Mouse (Mus musculus) retina, postnatal 1 day (tissue): ENCODE results near the gene Zfp57.
"Not testable (repeated sequence)": the region's sequence is repeated elsewhere in the genome, so short reads cannot be mapped to it uniquely, and the experiment has no call there.

Source experiments
- DNase-seq: peaks from one replicate; pipeline ENCODE4 v3.0.0-alpha.2; 2012

The Zfp57 gene

GRCm38 (mm10) chr17:36997033-36997735 lies 3.8 kb upstream of the Zfp57 start:
- DNase-seq, result peak; percentile 88

GRCm38 (mm10) chr17:36998477-36998876 lies 2.5 kb upstream of the Zfp57 start:
- DNase-seq, result no peak

GRCm38 (mm10) chr17:37002364-37003330 lies 1.7 kb downstream of the Zfp57 start:
- DNase-seq, result peak; percentile 76

DNA sequence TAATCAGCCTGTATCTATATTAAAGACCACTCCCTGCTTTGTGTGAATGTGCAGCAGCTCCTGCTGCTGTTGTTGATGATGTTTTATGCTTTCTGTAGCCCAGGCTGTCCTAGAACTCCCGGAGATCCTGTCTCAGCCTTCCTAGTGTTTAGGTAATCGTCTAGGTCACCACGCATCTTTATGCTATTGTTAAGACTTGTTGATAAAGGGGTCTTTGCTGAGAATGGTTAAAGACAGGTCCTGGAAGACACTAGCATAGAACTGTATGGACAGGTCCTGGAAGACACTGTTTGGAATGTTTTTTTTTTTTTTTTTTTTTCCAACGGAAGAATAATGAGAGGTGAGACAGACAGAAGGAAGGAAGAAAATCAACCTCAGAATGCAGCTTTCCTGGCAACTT lies 2.4 kb downstream of the Zfp57 start:
- no peak for DNase-seq

- DNase-seq, result no peak
Measured at GRCm38 (mm10) chr17:37008161-37008560, 7.2 kb downstream of the Zfp57 start.

DNA sequence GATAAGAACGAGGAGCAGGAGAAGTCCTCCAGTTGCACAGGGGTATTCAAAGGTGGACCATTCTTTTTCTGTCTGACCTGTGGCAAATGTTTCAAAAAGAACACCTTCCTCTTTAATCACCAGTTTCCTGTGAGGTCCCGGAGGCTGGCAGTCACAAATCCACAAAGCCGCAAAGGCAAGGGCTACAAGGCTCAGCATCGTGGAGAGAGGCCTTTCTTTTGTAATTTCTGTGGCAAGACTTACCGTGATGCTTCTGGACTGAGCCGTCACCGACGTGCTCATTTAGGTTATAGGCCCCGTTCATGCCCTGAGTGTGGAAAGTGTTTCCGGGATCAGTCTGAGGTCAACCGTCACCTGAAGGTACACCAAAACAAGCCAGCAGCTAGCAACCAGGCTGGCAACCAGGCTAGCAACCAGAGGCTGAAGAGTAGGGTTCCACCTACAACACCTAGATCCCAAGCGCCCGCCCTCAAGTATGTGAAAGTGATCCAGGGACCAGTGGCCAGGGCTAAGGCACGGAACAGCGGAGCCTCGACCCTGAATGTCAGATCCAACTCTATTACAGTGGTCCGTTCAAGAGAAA lies 8.6 kb downstream of the Zfp57 start:
- DNase-seq, result no peak

GRCm38 (mm10) chr17:37011719-37012118 lies 10.8 kb downstream of the Zfp57 start:
- no peak for DNase-seq

DNA sequence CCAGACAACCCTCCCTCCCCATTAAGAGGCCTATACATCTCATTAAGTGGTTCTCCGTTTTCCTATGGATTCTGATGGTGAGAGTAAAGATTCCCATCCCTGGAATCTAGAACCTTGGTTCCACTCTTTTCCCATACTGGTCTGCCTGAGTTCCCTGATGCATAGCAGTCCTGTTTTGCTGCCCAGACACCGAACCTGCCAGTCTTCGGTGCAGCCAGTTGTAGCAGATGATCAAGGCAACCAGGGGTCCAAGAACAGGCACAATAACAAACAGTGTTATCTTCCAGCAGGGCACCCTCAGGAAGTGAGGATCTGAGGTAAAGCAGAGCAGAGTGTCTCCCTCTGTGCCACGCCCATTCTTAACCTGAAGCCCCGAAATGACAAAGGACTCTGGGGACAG lies 11.2 kb downstream of the Zfp57 start:
- no peak for DNase-seq

DNA sequence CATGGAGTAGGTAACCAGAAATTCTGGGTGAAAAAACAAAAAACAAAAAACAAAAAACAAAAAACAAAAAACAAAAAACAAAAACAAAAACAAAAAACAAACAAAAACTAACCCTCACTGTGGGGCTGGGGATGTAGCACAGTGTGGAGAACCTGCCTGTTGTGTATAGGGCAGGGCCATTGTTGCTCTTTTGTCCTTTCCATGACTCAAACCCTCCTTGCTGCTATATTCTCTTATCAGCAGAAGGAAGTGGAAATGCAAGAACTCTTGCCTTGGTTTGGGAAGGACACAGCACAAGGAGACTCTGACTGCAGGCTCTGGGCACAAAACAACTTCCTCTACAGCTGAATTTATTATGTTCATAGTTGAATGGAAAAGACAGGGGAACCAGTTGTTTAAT lies 15.4 kb downstream of the Zfp57 start:
- no peak for DNase-seq

DNA sequence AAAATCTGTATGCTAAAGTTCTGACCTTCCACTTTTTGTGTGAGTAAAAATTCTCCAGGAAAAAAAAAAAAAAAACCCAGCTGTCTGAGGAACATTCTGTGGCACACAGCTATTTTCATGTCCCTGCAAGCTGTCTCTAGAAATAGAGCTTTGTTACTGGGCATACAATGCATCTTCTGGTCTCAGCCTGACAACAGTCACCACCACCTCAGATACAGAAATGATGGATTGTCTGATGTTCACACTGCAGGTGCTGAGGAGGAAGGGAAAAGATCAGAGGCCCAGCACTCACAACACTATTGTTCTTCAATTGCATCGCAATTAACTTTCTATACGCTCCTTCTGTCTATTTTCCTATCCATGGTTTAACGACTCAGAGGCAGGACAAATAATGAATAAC lies 17.4 kb downstream of the Zfp57 start:
- no peak for DNase-seq

GRCm38 (mm10) chr17:37019242-37019641 lies 18.3 kb downstream of the Zfp57 start:
- not testable (repeated sequence) for DNase-seq

DNA sequence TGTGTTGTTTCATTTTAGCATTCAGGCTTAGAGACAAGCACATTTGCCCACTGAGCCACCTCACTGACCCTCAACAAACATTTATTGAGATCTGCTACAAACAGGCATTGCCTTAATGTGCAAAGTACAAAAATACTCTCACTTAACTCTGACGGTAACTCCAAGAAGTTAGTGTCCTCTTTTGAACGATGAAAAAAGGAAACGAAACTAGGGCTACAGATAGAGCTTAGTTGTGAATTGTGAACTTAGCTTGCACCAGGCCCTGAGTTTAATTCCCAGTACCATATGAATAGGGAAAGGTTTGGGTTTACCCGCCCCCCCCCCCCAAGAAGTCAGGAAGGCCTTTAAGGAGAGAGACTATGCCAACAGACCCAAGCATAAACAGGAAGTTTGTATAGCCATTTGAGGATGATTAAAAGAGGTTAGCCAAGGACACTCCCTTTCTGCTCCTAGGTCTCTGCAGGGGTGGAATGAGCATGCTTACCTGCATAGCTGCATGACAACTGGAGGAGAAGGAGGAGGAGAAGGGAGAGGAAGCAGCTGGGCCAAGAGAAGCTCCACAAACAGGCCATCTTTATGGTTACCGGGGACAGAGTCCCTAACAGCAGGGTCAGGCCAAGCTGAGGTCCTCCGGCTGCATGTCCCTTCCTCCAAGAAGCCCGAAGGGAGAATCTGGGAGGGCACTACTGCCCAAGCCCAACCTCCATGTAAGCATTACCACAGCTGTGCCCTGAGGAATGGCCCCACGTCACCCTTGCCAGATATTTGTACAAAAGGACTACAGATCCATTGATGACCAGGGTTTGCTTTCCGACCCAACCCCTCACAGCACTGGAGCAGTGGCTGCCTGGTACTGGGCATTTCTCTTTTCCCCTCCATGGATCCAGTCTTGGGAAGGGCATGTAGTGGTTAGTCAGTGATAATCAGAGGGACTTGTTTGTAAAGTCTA lies 21.9 kb downstream of the Zfp57 start, which contains the start of gene Mog:
Gene Mog (minus strand): TSS at position 771 of the 949 bp plus-strand sequence.
- DNase-seq, result no peak

GRCm38 (mm10) chr17:37026425-37026824 lies 25.5 kb downstream of the Zfp57 start:
- DNase-seq, result peak; percentile 17

DNA sequence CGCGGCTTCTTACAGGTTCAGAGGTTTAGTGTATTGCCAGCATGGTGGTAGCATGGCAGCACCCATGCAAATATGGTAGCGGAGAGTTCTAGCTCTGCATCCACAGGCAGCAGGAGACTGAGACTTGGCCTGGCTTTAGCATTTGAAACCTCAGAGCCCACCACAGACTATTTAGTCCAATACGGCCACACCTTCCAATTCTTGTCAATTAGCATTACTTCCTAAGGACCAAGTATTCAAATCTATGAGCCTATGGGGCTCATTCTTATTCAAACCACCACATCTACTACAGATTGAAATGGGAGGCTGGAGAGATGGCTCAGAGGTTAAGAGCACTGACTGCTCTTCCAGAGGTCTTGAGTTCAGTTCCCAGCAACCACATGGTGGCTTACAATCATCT lies 26.5 kb downstream of the Zfp57 start:
- DNase-seq, result no peak

GRCm38 (mm10) chr17:37028212-37028611 lies 27.2 kb downstream of the Zfp57 start:
- DNase-seq, result no peak

DNA sequence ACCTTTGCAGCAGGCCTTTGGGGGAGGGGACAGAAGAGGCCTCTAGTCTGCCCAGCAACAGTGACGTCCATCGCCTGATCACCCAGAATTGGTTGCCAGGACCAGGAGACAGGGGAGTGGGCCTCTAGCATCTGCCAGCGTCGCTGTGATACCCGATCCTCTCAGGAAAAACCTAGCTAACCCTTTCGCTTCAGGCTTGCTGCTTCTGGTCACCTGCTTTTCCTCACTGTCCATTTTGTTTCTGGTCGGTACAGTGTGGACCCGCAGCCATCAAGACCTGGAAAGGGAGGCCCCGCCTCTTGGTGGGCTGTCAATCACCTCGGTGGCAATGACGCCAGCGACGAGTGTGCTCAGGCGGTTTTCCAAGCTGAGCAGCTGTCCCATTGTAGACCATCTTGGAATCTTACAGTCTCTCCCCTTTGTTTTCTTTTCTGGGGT lies 27.7 kb downstream of the Zfp57 start:
- DNase-seq, result peak; percentile 98

DNA sequence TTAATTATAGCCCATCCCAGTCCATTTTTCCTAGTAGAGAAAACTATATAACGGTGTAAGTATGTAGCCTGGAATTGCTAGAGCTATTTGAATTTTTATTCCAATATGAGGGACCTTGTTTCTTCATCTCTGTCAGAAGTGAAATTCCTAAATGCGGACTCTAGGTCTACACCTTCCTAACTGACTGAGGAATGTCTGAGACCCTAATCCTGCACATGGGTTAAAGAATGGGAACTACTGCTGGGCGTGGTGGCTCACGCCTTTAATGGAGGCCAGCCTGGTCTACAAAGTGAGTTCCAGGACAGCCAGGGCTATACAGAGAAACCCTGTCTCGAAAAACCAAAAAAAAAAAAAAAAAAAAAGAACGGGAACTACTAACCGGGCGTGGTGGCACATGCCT lies 28.2 kb downstream of the Zfp57 start:
- no peak for DNase-seq

DNA sequence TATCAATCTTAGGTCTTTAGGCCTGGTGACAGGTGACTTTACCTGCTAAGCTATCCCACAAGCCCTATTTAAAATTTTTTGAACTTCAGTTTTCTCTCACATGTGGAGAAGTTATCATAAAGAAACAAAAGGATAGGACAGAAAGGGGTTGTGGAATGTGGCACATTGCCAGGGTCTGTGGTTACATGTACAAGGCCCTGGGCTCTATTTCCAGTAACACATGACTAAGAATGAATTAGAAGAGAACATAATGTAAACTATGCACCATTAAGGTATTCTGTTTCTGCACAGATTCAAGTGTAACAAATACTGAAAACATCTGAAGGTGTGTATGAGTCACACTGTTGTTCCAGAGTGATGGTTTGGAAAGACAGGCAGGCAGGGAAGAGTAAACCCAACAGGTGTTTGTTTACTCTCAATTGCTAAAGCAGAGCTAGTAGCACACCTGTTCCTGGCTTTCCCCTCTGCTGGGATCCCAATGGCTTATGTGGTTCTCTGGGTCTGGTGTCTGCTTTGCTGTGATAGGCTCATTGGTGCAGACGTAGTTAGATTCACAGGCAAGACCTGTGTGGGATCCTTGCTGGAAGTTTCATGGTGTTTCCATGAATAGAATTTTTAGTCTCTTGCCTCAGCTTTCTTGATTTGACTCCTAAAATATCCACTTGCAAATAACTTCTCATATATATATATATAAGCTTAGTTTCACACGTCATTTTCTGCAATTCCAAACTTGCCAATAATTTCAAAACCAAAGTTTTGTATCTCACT lies 38.3 kb downstream of the Zfp57 start:
- DNase-seq, result no peak

DNA sequence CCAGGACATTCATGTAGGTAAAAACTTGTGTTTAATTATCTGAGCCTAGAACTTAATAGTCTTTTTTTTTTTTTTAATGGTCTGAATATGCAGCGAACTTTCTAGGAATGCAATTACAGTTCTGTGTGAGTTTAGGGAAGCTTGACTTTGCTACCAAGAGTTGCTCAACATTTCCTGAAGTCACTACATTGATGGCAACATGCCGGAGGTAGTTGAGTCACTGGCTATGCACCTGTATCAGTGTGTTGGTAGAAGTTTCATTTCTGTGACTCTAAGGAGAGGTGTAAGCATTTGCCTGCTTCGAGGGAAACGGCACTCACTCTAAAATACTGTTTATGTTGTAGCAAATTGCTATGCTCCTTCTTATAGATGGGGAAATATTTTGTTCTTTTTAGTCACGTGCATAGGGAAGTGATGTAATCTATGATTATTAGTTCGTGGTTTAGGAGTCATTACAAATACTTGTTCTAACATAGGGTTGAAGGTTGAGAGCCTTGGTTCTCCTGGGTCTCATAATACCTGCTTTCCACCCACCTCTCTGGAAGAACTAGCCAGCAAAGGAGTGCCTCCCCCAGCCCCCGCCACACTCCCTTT lies 43.8 kb downstream of the Zfp57 start:
- no peak for DNase-seq

- DNase-seq, result peak; percentile 93
Measured at GRCm38 (mm10) chr17:37045611-37046311, 44.8 kb downstream of the Zfp57 start, which contains the start of gene Gabbr1. Gabbr1 (plus strand) TSS chr17:37045966.
